Mouse (Mus musculus) MEL (cell line): Measurements from ENCODE around the gene Man1c1. TPM values are rescaled to one million over a fixed set of nuclear protein-coding genes. Genes with fewer than 3 reads are reported as not detected.

Experiments used
- DNase-seq: peaks from one replicate; pipeline ENCODE4 v3.0.0; 2011; ENCODE audit warnings: low read depth, low spot score
- H3K27ac ChIP-seq: 2 replicates; pipeline ENCODE4 v1.5.1; 2012; ENCODE audit warnings: low read depth, mild to moderate bottlenecking, control low read depth, low read length, moderate library complexity; ENCODE audit not compliant: control insufficient read depth
- H3K27me3 ChIP-seq, 2 experiments: fragments of 150-350 bp in 1 of 2; sonication (generic) in 1 of 2; 2 replicates each; pipeline ENCODE4 v1.6.1; 2012; ENCODE audit warnings: low read length in 2 of 2, mild to moderate bottlenecking in 2 of 2, improper control_type of control experiment in 1 of 2, moderate library complexity in 1 of 2; ENCODE audit not compliant: insufficient read depth in 2 of 2, control insufficient read depth in 1 of 2
- H3K36me3 ChIP-seq, 2 experiments: 2 replicates each; pipeline ENCODE4 v1.6.1; 2012 to 2014; ENCODE audit warnings: low read length in 2 of 2, improper control_type of control experiment in 1 of 2, inconsistent platforms in 1 of 2, mild to moderate bottlenecking in 1 of 2; ENCODE audit not compliant: insufficient read depth in 2 of 2, control insufficient read depth in 1 of 2
- H3K4me1 ChIP-seq, 2 experiments: fragments of 150-350 bp in 1 of 2; sonication (generic) in 1 of 2; 2 replicates each; pipeline ENCODE4 v1.6.1; 2012; ENCODE audit warnings: low read length in 2 of 2, improper control_type of control experiment in 1 of 2, mild to moderate bottlenecking in 1 of 2; ENCODE audit not compliant: insufficient read depth in 2 of 2, control insufficient read depth in 1 of 2
- H3K4me3 ChIP-seq, 2 experiments: fragments of 150-350 bp in 1 of 2; sonication (generic) in 1 of 2; 2 replicates each; pipeline ENCODE4 v1.5.1; 2012; ENCODE audit warnings: low read depth in 2 of 2, low read length in 2 of 2, mild to moderate bottlenecking in 2 of 2, moderate library complexity in 2 of 2, control low read depth in 1 of 2, improper control_type of control experiment in 1 of 2; ENCODE audit not compliant: control insufficient read depth in 1 of 2, insufficient read depth in 1 of 2
- H3K79me2 ChIP-seq: 2 replicates; pipeline ENCODE4 v1.6.1; 2012; ENCODE audit warnings: mild to moderate bottlenecking, low read length, moderate library complexity; ENCODE audit not compliant: control insufficient read depth, poor library complexity, insufficient read depth
- H3K9ac ChIP-seq: 2 replicates; pipeline ENCODE4 v1.6.1; 2012; ENCODE audit warnings: low read depth, mild to moderate bottlenecking, control low read depth, low read length, moderate library complexity; ENCODE audit not compliant: control insufficient read depth, poor library complexity, severe bottlenecking
- H3K9me3 ChIP-seq: fragments of 150-350 bp; sonication (generic); replicated peaks from 2 replicates; pipeline ENCODE4 v1.6.1; 2012; ENCODE audit warnings: mild to moderate bottlenecking, low read length, improper control_type of control experiment, moderate library complexity; ENCODE audit not compliant: insufficient read depth
- BHLHE40 ChIP-seq: IDR thresholded peaks from 2 replicates; pipeline ENCODE4 v1.6.1; 2012; ENCODE audit warnings: low read depth, mild to moderate bottlenecking, inconsistent platforms, low read length, improper control_type of control experiment, borderline replicate concordance
- CHD1 ChIP-seq: IDR thresholded peaks from 2 replicates; pipeline ENCODE4 v1.6.1; 2012; ENCODE audit warnings: low read depth, mild to moderate bottlenecking, inconsistent platforms, low read length, improper control_type of control experiment
- CHD2 ChIP-seq: IDR thresholded peaks from 2 replicates; pipeline ENCODE4 v1.6.1; 2011; ENCODE audit warnings: low read length, improper control_type of control experiment
- GATA1 ChIP-seq: IDR thresholded peaks from 2 replicates; pipeline ENCODE4 v1.6.1; 2011; ENCODE audit warnings: low read depth, low read length, improper control_type of control experiment
- HCFC1 ChIP-seq: IDR thresholded peaks from 2 replicates; pipeline ENCODE4 v1.6.1; 2012; ENCODE audit warnings: low read depth, mild to moderate bottlenecking, inconsistent platforms, low read length, improper control_type of control experiment, moderate library complexity
- MAZ ChIP-seq: IDR thresholded peaks from 2 replicates; pipeline ENCODE4 v1.6.1; 2012; ENCODE audit warnings: low read depth, mild to moderate bottlenecking, inconsistent platforms, low read length, improper control_type of control experiment
- MXI1 ChIP-seq: IDR thresholded peaks from 2 replicates; pipeline ENCODE4 v1.6.1; 2011; ENCODE audit warnings: mild to moderate bottlenecking, low read depth, low read length, improper control_type of control experiment
- NRF1 ChIP-seq: IDR thresholded peaks from 2 replicates; pipeline ENCODE4 v1.6.1; 2014; ENCODE audit warnings: low read depth, mild to moderate bottlenecking, inconsistent platforms, low read length, improper control_type of control experiment, moderate library complexity; ENCODE audit not compliant: poor library complexity, insufficient read depth, severe bottlenecking
- POLR2A ChIP-seq, 2 experiments: IDR thresholded peaks; 2 replicates each; pipeline ENCODE4 v1.6.1; 2011 to 2012; ENCODE audit warnings: low read length in 2 of 2, mild to moderate bottlenecking in 2 of 2, control low read depth in 1 of 2, improper control_type of control experiment in 1 of 2, low read depth in 1 of 2, moderate library complexity in 1 of 2; ENCODE audit not compliant: control insufficient read depth in 1 of 2, insufficient read depth in 1 of 2, poor library complexity in 1 of 2
- POLR2AphosphoS5 ChIP-seq: IDR thresholded peaks from 2 replicates; pipeline ENCODE4 v1.6.1; 2012; ENCODE audit warnings: low read depth, borderline replicate concordance, mild to moderate bottlenecking, inconsistent platforms, low read length, moderate library complexity, mixed read lengths
- RAD21 ChIP-seq: IDR thresholded peaks from 2 replicates; pipeline ENCODE4 v1.6.1; 2011; ENCODE audit warnings: mild to moderate bottlenecking, low read depth, low read length, improper control_type of control experiment
- TAL1 ChIP-seq: IDR thresholded peaks from 2 replicates; pipeline ENCODE4 v1.6.1; 2012; ENCODE audit warnings: mild to moderate bottlenecking, inconsistent platforms, low read length, moderate library complexity, mixed read lengths
- TBP ChIP-seq: IDR thresholded peaks from 2 replicates; pipeline ENCODE4 v1.8.0; 2011; ENCODE audit warnings: low read depth, low read length, improper control_type of control experiment
- UBTF ChIP-seq: IDR thresholded peaks from 2 replicates; pipeline ENCODE4 v1.6.1; 2012; ENCODE audit warnings: low read depth, mild to moderate bottlenecking, inconsistent platforms, low read length, improper control_type of control experiment, moderate library complexity, borderline replicate concordance; ENCODE audit not compliant: insufficient read depth
- USF1 ChIP-seq: IDR thresholded peaks from 2 replicates; pipeline ENCODE4 v1.6.1; 2014; ENCODE audit warnings: low read depth, mild to moderate bottlenecking, inconsistent platforms, low read length, improper control_type of control experiment, moderate library complexity
- ZKSCAN1 ChIP-seq: IDR thresholded peaks from 2 replicates; pipeline ENCODE4 v1.6.1; 2012; ENCODE audit warnings: low read depth, mild to moderate bottlenecking, inconsistent platforms, low read length, improper control_type of control experiment, moderate library complexity
- polyA plus RNA-seq, 2 experiments: library from polyadenylated mRNA; stranded (reverse) in 1 of 2; unstranded in 1 of 2; fragments of >175 nt in 1 of 2; fragments of >200 nt in 1 of 2; gene quantifications; 2 replicates each; pipeline versions ENCODE4 v1.2.1 to v1.2.4; 2012; ENCODE audit warnings: low replicate concordance in 2 of 2, low read depth in 1 of 2; ENCODE audit not compliant: insufficient read length in 2 of 2, insufficient read depth in 1 of 2, missing spikeins in 1 of 2
- total RNA-seq: library from RNA; depleted of rRNA; stranded (reverse); fragments of 300-350 nt; gene quantifications from 2 replicates; pipeline ENCODE4 v1.2.3, GENCODE M21; 2012

Gene Man1c1
- total and polyA plus RNA-seq, 3 experiments: 1.9 to 5.2 TPM; not detected in 1

DNA sequence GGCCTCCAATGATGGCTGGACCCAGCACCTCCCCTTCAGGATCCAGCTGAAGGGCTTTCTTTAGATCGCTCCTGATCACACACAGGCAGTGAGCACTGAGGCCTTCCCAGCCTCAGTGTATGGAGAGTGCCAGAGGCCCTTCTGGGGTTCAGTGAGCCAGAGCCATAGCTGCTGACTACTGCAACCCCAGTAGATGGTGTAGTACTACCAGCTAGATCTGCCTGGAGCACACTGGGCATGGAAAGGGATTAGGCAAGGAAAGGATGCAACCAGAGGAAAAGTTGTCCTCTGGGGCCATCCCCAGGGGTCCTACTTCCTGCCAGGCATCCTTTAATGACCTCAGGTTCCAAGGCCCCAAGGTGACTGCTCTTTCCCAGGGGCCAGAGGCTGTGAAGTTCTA is 150.5 kb downstream of the Man1c1 start:
- no peak overlapping the region for H3K9ac ChIP-seq
- no peaks in the 10 kb centered on the region for H3K27me3 ChIP-seq
- no peak overlapping the region for H3K27ac ChIP-seq
- H3K4me1 ChIP-seq: peaks cover 2 to 17% of the 10 kb centered on the region in 2 experiments
- 0 out of 2 replicates have a peak, but pooled peaks cover 1% of the 10 kb centered on the region for H3K79me2 ChIP-seq
- no peak overlapping the region for H3K4me3 ChIP-seq
- DNase-seq: no peak
- H3K9me3 ChIP-seq: no peaks in the 10 kb centered on the region
- peaks cover 0 to 7% of the 10 kb centered on the region in 2 experiments; a peak in 1 of 4 replicates for H3K36me3 ChIP-seq
- no peak for TF ChIP-seq RAD21
- no peak for TF ChIP-seq USF1
- no peak for TF ChIP-seq TBP
- no peak for TF ChIP-seq CHD1
- TF ChIP-seq CHD2: no peak
- TF ChIP-seq MXI1: no peak
- no peak for TF ChIP-seq GATA1
- no peak for TF ChIP-seq BHLHE40
- no peak for TF ChIP-seq MAZ
- no peak for TF ChIP-seq TAL1
- no peak for TF ChIP-seq POLR2AphosphoS5
- no peak for TF ChIP-seq ZKSCAN1

DNA sequence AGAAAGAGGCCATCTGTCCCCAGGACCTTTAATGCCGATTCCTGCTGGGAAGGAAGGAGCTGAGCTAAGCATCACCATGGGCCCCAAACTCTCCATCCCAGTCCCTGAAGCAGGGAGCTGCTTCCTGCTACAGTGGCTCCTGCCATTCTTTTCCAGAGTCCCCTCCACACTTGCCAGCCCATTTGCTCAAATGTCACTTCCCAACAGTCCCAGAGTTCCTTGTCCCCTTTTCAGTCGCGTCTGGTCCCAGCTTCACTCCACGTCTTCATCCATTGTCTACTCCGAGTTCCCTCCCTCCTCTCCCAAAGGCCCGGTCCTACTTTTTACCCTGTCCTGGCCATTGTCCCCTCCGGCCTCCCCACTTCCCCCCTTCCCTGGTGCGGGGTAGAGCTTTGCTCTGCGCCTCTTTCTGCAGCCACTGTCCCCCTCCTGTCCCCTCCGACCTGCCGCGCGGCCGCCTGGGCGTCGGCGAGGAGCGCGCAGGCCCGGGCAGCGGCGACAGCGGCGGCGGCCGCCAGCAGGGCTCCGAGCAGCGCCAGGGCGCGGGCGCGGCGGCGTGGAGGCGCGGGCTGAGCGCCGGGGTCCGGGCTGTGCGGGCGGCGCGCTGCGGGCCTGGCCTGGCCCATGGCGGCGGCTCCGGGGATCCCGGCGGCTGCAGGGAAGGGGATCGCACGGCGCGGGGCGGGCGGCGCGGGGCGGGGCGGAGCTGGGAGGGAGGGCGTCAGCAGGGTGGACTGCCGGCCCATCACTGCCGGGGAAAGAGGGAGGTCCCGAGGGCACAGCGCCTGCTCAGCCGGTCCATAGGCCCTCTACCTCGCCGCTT is 152.4 kb downstream of the Man1c1 start, which contains the start of gene Selenon:
Selenon (minus strand) TSS at position 673 of the 823 bp plus-strand sequence.
- peaks cover 0 to 15% of the 10 kb centered on the region in 2 experiments; a peak in 1 of 4 replicates for H3K4me1 ChIP-seq

More for the DNA sequence above, 152.4 kb downstream of the Man1c1 start, which contains the start of gene Selenon:
- peak within 1 kb of the TSS; percentile 87 for H3K9ac ChIP-seq
- H3K36me3 ChIP-seq: peaks cover 0 to 3% of the 10 kb centered on the region in 2 experiments; a peak in 1 of 4 replicates
- H3K9me3 ChIP-seq: no peaks in the 10 kb centered on the region
- TF ChIP-seq TAL1: no peak
- TF ChIP-seq NRF1: 0 out of 2 replicates have a peak, but pooled peaks have one; percentile 21
- peak; percentile 37; the same call in 1 of the 2 replicates for TF ChIP-seq MAZ
- 0 out of 2 replicates have a peak, but pooled peaks have one; percentile 55 for TF ChIP-seq UBTF
- no peak for TF ChIP-seq HCFC1
- TF ChIP-seq POLR2A (IDR thresholded peaks at IDR 0.05; ENCODE audit: control insufficient read depth in 1 of 2, insufficient read depth in 1 of 2, low read depth in 1 of 2, low read length in 2 of 2, poor library complexity in 1 of 2): peak in 1 of 2 experiments; percentile 34; a peak in 1 of 4 replicates
- peak within 1 kb of the TSS; percentile 56 to 67 for H3K4me3 ChIP-seq
- no peaks in the 10 kb centered on the region for H3K27me3 ChIP-seq
- H3K27ac ChIP-seq: no peak within 1 kb of the TSS
- 0 out of 2 replicates have a peak, but pooled peaks cover 1% of the 10 kb centered on the region for H3K79me2 ChIP-seq
- DNase-seq: peak; percentile 42
